Mouse (Mus musculus) intestine, embryonic 16.5 days (tissue): Measurements from ENCODE around the gene Tom1l1. TPM values are rescaled to one million over a fixed set of nuclear protein-coding genes. Genes with fewer than 3 reads are reported as not detected.

Source experiments
- ATAC-seq: fragments of 200-750 bp; cut with Nextera tagmentation; 2 replicates; pipeline ENCODE4 v1.8.0; 2017; ENCODE audit warnings: moderate TSS enrichment, moderate library complexity
- H3K27ac ChIP-seq: fragments of 300-500 bp; sonication (generic); 2 replicates; pipeline ENCODE4 v1.5.1; 2014; ENCODE audit warnings: mild to moderate bottlenecking, low read length
- H3K27me3 ChIP-seq: fragments of 300-500 bp; sonication (generic); replicated peaks from 2 replicates; pipeline ENCODE4 v1.6.1; 2014; ENCODE audit warnings: low read length, control low read depth, mixed read lengths; ENCODE audit not compliant: control insufficient read depth, insufficient read depth
- H3K36me3 ChIP-seq: fragments of 300-500 bp; sonication (generic); 2 replicates; pipeline ENCODE4 v1.6.1; 2014; ENCODE audit warnings: low read length, control low read depth; ENCODE audit not compliant: control insufficient read depth, insufficient read depth
- H3K4me1 ChIP-seq: fragments of 300-500 bp; sonication (generic); 2 replicates; pipeline ENCODE4 v1.6.1; 2014; ENCODE audit warnings: low read length, control low read depth, mixed read lengths; ENCODE audit not compliant: control insufficient read depth, insufficient read depth
- H3K4me2 ChIP-seq: fragments of 300-500 bp; sonication (generic); 2 replicates; pipeline ENCODE4 v1.6.1; 2014; ENCODE audit warnings: low read depth, low read length, control low read depth
- H3K4me3 ChIP-seq: fragments of 300-500 bp; sonication (generic); 2 replicates; pipeline ENCODE4 v1.5.1; 2014; ENCODE audit warnings: mild to moderate bottlenecking, low read length
- H3K9ac ChIP-seq: fragments of 300-500 bp; sonication (generic); 2 replicates; pipeline ENCODE4 v1.6.1; 2014; ENCODE audit warnings: low read depth, low read length
- H3K9me3 ChIP-seq: fragments of 300-500 bp; sonication (generic); 2 replicates; pipeline ENCODE4 v1.6.1; 2016; ENCODE audit warnings: low read length, control low read depth; ENCODE audit not compliant: control insufficient read depth
- WGBS: fragments of 180-500 bp; shearing (Covaris S2); extraction: QIAGEN DNeasy Blood & Tissue Kit; methylation state at CpG from one replicate; pipeline ENCODE4 v1.1.7; 2014; 5-methylcytosine and 5-hydroxymethylcytosine counted together
- polyA plus RNA-seq: library from polyadenylated mRNA; unstranded; fragments of >200 nt; fragmentation: Nextera tagmentation; extraction: Ambion mirVana; gene quantifications from 2 replicates; pipeline ENCODE4 v1.2.1, GENCODE M21; 2015

Gene Tom1l1
- polyA plus RNA-seq, 1 experiment from 2014 or later, result 65.6 TPM

GRCm38 (mm10) chr11:90677771-90678288 lies 10.3 kb downstream of the Tom1l1 start:
- H3K4me2 ChIP-seq, result no peak overlapping the region
- WGBS, result 78% methylated on average over 8 of the region's 8 CpGs
- 0 out of 2 replicates have a peak, but pooled peaks cover 2% of the 10 kb centered on the region for H3K36me3 ChIP-seq
- H3K9me3 ChIP-seq, result no peaks in the 10 kb centered on the region
- H3K4me1 ChIP-seq, result no peaks in the 10 kb centered on the region; the same call in 1 of the 2 replicates
- H3K9ac ChIP-seq, result no peak overlapping the region
- ATAC-seq, result 0 out of 2 replicates have a peak, but pooled peaks have one; percentile 14
- no peak overlapping the region for H3K4me3 ChIP-seq
- no peaks in the 10 kb centered on the region for H3K27me3 ChIP-seq
- no peak overlapping the region for H3K27ac ChIP-seq

- Histone ChIP-seq H3K4me1 (no peaks in the 10 kb centered on the region; the same call in 1 of the 2 replicates), H3K9me3 (no peaks in the 10 kb centered on the region), H3K9ac (no peak overlapping the region), H3K4me2 (no peak overlapping the region), H3K36me3 (0 out of 2 replicates have a peak, but pooled peaks cover 2% of the 10 kb centered on the region), H3K4me3 (no peak overlapping the region), H3K27me3 (no peaks in the 10 kb centered on the region), H3K27ac (no peak overlapping the region)
- no peak for ATAC-seq
- WGBS, result 90% methylated on average over 7 of the region's 7 CpGs
Observed at GRCm38 (mm10) chr11:90677027-90677426, 11.1 kb downstream of the Tom1l1 start.

- H3K9ac ChIP-seq, result no peak overlapping the region
- 0 out of 2 replicates have a peak, but pooled peaks cover 2% of the 10 kb centered on the region for H3K36me3 ChIP-seq
- H3K4me3 ChIP-seq, result no peak overlapping the region
- H3K4me1 ChIP-seq, result no peaks in the 10 kb centered on the region; the same call in 1 of the 2 replicates
- 0 out of 2 replicates have a peak, but pooled peaks have one; percentile 39 for ATAC-seq
- H3K4me2 ChIP-seq, result no peak overlapping the region
- no peaks in the 10 kb centered on the region for H3K27me3 ChIP-seq
- no peaks in the 10 kb centered on the region for H3K9me3 ChIP-seq
- 80% methylated on average over 5 of the region's 5 CpGs for WGBS
- H3K27ac ChIP-seq, result no peak overlapping the region
Observed at GRCm38 (mm10) chr11:90675479-90676110, 12.6 kb downstream of the Tom1l1 start.

GRCm38 (mm10) chr11:90667325-90667724 lies 20.8 kb downstream of the Tom1l1 start:
- Histone ChIP-seq H3K4me2 (no peak overlapping the region), H3K36me3 (no peaks in the 10 kb centered on the region), H3K9ac (no peak overlapping the region), H3K4me1 (peaks cover 35% of the 10 kb centered on the region), H3K27me3 (no peaks in the 10 kb centered on the region), H3K27ac (no peak overlapping the region), H3K9me3 (no peaks in the 10 kb centered on the region), H3K4me3 (no peak overlapping the region)
- 80% methylated on average over 6 of the region's 6 CpGs for WGBS
- ATAC-seq, result no peak

GRCm38 (mm10) chr11:90666916-90667315 lies 21.2 kb downstream of the Tom1l1 start:
- H3K27me3 ChIP-seq, result no peaks in the 10 kb centered on the region
- peak; percentile 32 for ATAC-seq
- no peaks in the 10 kb centered on the region for H3K9me3 ChIP-seq
- H3K27ac ChIP-seq, result peak overlapping the region; percentile 81
- H3K4me1 ChIP-seq, result peaks cover 35% of the 10 kb centered on the region
- no peak overlapping the region for H3K4me3 ChIP-seq
- H3K36me3 ChIP-seq, result no peaks in the 10 kb centered on the region
- peak overlapping the region; percentile 30 for H3K4me2 ChIP-seq
- H3K9ac ChIP-seq, result no peak overlapping the region
- 68% methylated on average over 4 of the region's 4 CpGs for WGBS

GRCm38 (mm10) chr11:90666144-90666757 lies 21.9 kb downstream of the Tom1l1 start:
- Histone ChIP-seq H3K27ac (peak overlapping the region; percentile 81), H3K36me3 (no peaks in the 10 kb centered on the region), H3K4me1 (peaks cover 35% of the 10 kb centered on the region), H3K9ac (no peak overlapping the region), H3K27me3 (no peaks in the 10 kb centered on the region), H3K9me3 (no peaks in the 10 kb centered on the region), H3K4me3 (no peak overlapping the region), H3K4me2 (peak overlapping the region; percentile 30)
- WGBS, result 45% methylated on average over 3 of the region's 3 CpGs
- peak; percentile 91 for ATAC-seq

GRCm38 (mm10) chr11:90665161-90665560 lies 23.0 kb downstream of the Tom1l1 start:
- H3K9me3 ChIP-seq, result no peaks in the 10 kb centered on the region
- no peaks in the 10 kb centered on the region for H3K27me3 ChIP-seq
- no peak overlapping the region for H3K4me3 ChIP-seq
- H3K4me1 ChIP-seq, result peaks cover 35% of the 10 kb centered on the region
- WGBS, result 14% methylated on average over 6 of the region's 6 CpGs
- H3K27ac ChIP-seq, result peak overlapping the region; percentile 81
- peak; percentile 39; the same call in 1 of the 2 replicates for ATAC-seq
- H3K36me3 ChIP-seq, result no peaks in the 10 kb centered on the region
- H3K4me2 ChIP-seq, result peak overlapping the region; percentile 25; the same call in 1 of the 2 replicates
- no peak overlapping the region for H3K9ac ChIP-seq

- 3% methylated on average over 8 of the region's 8 CpGs for WGBS
- peak; percentile 54; the same call in 1 of the 2 replicates for ATAC-seq
Observed at GRCm38 (mm10) chr11:90664345-90664986, 23.7 kb downstream of the Tom1l1 start.

More at GRCm38 (mm10) chr11:90664345-90664986, 23.7 kb downstream of the Tom1l1 start:
- H3K9me3 ChIP-seq, result no peaks in the 10 kb centered on the region
- no peak overlapping the region for H3K4me3 ChIP-seq
- H3K27ac ChIP-seq, result peak overlapping the region; percentile 81
- H3K9ac ChIP-seq, result no peak overlapping the region
- H3K4me1 ChIP-seq, result peaks cover 35% of the 10 kb centered on the region
- no peaks in the 10 kb centered on the region for H3K27me3 ChIP-seq
- H3K4me2 ChIP-seq, result peak overlapping the region; percentile 25
- no peaks in the 10 kb centered on the region for H3K36me3 ChIP-seq
